Mouse (Mus musculus) forebrain, postnatal 0 days (tissue): ENCODE data around the gene Cxcr2. TPM values are rescaled to one million over a fixed set of nuclear protein-coding genes. Genes with fewer than 3 reads are reported as not detected.

Source experiments
- ATAC-seq: fragments of 200-750 bp; cut with Nextera tagmentation; 2 replicates; pipeline ENCODE4 v1.8.0; 2017; ENCODE audit warnings: mild to moderate bottlenecking, moderate library complexity
- DNase-seq: peaks from one replicate; pipeline ENCODE4 v3.0.0-alpha.2; 2015
- H3K27ac ChIP-seq: fragments of 300-500 bp; sonication (generic); 2 replicates; pipeline ENCODE4 v1.5.1; 2014; ENCODE audit warnings: low read depth, mild to moderate bottlenecking, antibody characterized with exemption, low read length, moderate library complexity, mixed read lengths
- H3K27me3 ChIP-seq: fragments of 300-500 bp; sonication (generic); 2 replicates; pipeline ENCODE4 v1.6.1; 2014; ENCODE audit warnings: mild to moderate bottlenecking, low read length, mixed read lengths; ENCODE audit not compliant: insufficient read depth
- H3K36me3 ChIP-seq: fragments of 300-500 bp; sonication (generic); 2 replicates; pipeline ENCODE4 v1.6.1; 2014; ENCODE audit warnings: mild to moderate bottlenecking, moderate library complexity; ENCODE audit not compliant: insufficient read depth
- H3K4me1 ChIP-seq: fragments of 300-500 bp; sonication (generic); 2 replicates; pipeline ENCODE4 v1.6.1; 2014; ENCODE audit warnings: antibody characterized with exemption; ENCODE audit not compliant: insufficient read depth
- H3K4me2 ChIP-seq: fragments of 300-500 bp; sonication (generic); 2 replicates; pipeline ENCODE4 v1.6.1; 2014; ENCODE audit warnings: low read depth, mild to moderate bottlenecking, moderate library complexity
- H3K4me3 ChIP-seq: fragments of 300-500 bp; sonication (generic); 2 replicates; pipeline ENCODE4 v1.5.1; 2014; ENCODE audit warnings: low read depth, low read length, mixed read lengths
- H3K9ac ChIP-seq: fragments of 300-500 bp; sonication (generic); 2 replicates; pipeline ENCODE4 v1.6.1; 2014; ENCODE audit warnings: mild to moderate bottlenecking
- H3K9me3 ChIP-seq: fragments of 300-500 bp; sonication (generic); 2 replicates; pipeline ENCODE4 v1.6.1; 2016; ENCODE audit warnings: low read length
- CTCF ChIP-seq: sonication (generic); IDR thresholded peaks from 2 replicates; pipeline ENCODE4 v1.5.1; 2016; ENCODE audit warnings: antibody characterized with exemption, control low read depth, low read depth
- WGBS: fragments of 180-500 bp; shearing (Covaris S2); extraction: QIAGEN DNeasy Blood & Tissue Kit; methylation state at CpG from one replicate; pipeline ENCODE4 v1.1.7; 2014; 5-methylcytosine and 5-hydroxymethylcytosine counted together
- polyA plus RNA-seq: library from polyadenylated mRNA; unstranded; fragments of >200 nt; fragmentation: Nextera tagmentation; extraction: Ambion mirVana; gene quantifications from 2 replicates; pipeline ENCODE4 v1.2.1, GENCODE M21; 2015
- total RNA-seq: library from RNA; depleted of rRNA; stranded (reverse); fragments of >200 nt; gene quantifications from 2 replicates; pipeline ENCODE4 v1.2.3, GENCODE M21; 2014

The Cxcr2 gene
- total and polyA plus RNA-seq, 2 experiments from 2014 or later, result 0.05 to 0.48 TPM

DNA sequence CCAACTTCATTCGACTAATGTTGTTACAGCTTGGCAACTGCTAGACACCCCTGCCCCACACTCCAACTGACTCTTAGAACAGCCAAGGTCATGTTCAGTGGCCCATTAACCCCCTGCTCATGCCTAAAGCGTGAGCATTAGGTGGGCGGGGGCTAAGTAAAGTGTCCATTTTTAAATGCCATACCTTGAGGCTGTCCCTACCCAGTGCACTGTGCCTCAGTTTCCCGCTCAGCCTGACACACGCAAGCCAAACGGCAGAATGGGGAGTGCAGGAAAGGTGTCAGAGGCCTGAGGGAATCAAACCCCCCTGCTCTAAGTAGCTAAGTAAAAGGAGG is 42.1 kb upstream of the Cxcr2 start:
- Histone ChIP-seq H3K4me2 (no peak overlapping the region), H3K9ac (no peak overlapping the region), H3K36me3 (no peaks in the 10 kb centered on the region), H3K9me3 (no peaks in the 10 kb centered on the region), H3K27me3 (no peaks in the 10 kb centered on the region), H3K4me3 (no peak overlapping the region), H3K27ac (no peak overlapping the region), H3K4me1 (peaks cover 12% of the 10 kb centered on the region; the same call in 1 of the 2 replicates)
- WGBS, result 17% methylated on average over 6 of the region's 6 CpGs
- no peak for TF ChIP-seq CTCF
- ATAC-seq (no peak), DNase-seq (no peak)

DNA sequence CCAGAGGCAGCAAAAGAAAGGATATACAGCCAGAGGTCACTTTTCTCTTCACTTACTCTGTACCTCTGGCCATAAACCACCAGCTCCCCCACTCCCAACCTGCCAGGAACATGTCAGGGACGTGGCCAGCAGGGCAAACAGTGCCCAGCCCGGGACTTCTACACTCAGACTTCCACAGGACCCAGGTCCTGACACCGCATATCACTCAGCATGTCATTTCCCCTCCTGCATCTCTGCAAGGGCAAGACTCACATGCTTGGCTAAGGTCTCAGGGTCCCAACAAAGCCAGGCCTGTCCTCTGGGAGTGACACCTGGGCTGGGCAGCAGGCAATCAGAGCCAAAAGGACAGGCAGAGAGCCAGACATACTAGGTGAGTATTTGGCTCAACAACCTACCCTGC is 40.7 kb upstream of the Cxcr2 start:
- 68% methylated on average over 3 of the region's 3 CpGs for WGBS
- H3K27me3 ChIP-seq, result no peaks in the 10 kb centered on the region
- H3K9me3 ChIP-seq, result no peaks in the 10 kb centered on the region
- no peaks in the 10 kb centered on the region for H3K36me3 ChIP-seq
- peaks cover 12% of the 10 kb centered on the region; the same call in 1 of the 2 replicates for H3K4me1 ChIP-seq
- no peak overlapping the region for H3K9ac ChIP-seq
- no peak overlapping the region for H3K4me3 ChIP-seq
- no peak for ATAC-seq
- H3K4me2 ChIP-seq, result no peak overlapping the region
- no peak for DNase-seq
- H3K27ac ChIP-seq, result no peak overlapping the region
- no peak for TF ChIP-seq CTCF

DNA sequence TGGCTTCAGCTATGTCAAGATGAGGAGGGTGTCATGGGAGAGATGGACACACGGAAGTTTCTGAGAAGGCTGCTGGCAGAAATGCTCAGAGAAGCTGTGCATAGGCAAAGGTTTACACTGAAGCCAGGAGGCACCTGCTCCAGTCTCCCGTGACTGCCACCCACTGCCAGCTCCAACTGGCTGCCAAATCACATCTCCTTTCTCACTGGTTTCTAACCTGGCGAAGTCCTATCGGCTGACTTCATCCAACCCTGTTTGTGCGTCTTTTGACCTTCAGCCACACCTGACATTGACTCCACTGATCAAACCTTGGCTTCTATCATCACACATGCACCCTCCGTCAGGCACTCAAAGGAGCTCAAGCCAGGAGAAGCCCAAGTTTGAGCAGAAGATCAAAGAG is 35.9 kb upstream of the Cxcr2 start:
- 84% methylated on average over 6 of the region's 6 CpGs for WGBS
- no peak for TF ChIP-seq CTCF
- no peak for ATAC-seq
- H3K9ac ChIP-seq, result no peak overlapping the region
- H3K4me3 ChIP-seq, result no peak overlapping the region
- no peak overlapping the region for H3K27ac ChIP-seq
- H3K9me3 ChIP-seq, result no peaks in the 10 kb centered on the region
- H3K27me3 ChIP-seq, result no peaks in the 10 kb centered on the region
- no peaks in the 10 kb centered on the region for H3K4me1 ChIP-seq
- no peak overlapping the region for H3K4me2 ChIP-seq
- H3K36me3 ChIP-seq, result no peaks in the 10 kb centered on the region
- DNase-seq, result no peak

DNA sequence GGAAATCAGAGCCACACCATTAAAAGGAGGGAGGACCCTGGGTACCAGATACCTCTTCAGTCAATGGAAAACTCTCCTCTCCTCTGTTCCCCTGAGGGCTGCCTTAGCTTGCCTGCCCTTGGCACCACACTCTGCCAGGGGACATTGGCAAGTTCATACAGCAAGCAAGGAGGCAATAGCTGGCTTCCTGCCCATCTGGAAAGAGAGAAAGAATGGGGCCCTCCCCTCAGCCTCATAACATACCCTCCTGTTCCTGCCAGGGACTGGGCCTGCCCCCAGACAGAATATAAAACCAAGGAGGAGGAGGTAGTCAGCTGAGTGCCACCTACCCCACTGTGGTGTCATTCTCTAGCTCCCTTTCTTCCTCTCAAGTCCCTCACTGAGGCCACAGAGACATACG is 34.7 kb upstream of the Cxcr2 start:
- no peak overlapping the region for H3K9ac ChIP-seq
- H3K36me3 ChIP-seq, result no peaks in the 10 kb centered on the region
- H3K27ac ChIP-seq, result no peak overlapping the region
- H3K4me2 ChIP-seq, result no peak overlapping the region
- H3K4me1 ChIP-seq, result no peaks in the 10 kb centered on the region
- TF ChIP-seq CTCF, result no peak
- peaks cover 5% of the 10 kb centered on the region; the same call in 1 of the 2 replicates for H3K27me3 ChIP-seq
- no peak overlapping the region for H3K4me3 ChIP-seq
- peak; percentile 51 for DNase-seq
- ATAC-seq, result peak; percentile 45
- 43% methylated on average over 1 of the region's 1 CpGs for WGBS
- no peaks in the 10 kb centered on the region for H3K9me3 ChIP-seq

DNA sequence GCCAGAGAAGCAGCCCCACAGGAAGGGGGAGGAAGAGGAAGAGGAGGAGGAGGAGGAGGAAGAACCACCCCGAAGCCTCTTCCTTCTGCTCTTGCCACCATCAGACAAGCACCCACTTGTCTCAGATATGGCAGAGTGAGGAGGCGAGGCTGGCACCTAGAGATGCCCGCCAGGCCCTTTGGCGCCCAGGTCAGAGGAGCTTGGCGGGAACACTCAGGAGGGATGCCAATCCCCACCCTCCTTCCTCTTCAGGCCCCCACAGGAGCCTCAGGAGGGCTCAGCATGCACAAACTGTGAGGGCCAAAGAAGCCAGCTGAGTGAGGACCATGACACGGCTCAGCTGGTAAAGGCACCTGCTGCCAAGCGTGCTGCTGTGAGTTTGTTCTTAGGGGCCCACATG is 32.7 kb upstream of the Cxcr2 start:
- no peak overlapping the region for H3K27ac ChIP-seq
- H3K4me3 ChIP-seq, result no peak overlapping the region
- no peak for TF ChIP-seq CTCF
- no peaks in the 10 kb centered on the region for H3K36me3 ChIP-seq
- WGBS, result 75% methylated on average over 6 of the region's 7 CpGs
- DNase-seq (no peak), ATAC-seq (no peak)
- peaks cover 11% of the 10 kb centered on the region for H3K27me3 ChIP-seq
- H3K4me2 ChIP-seq, result no peak overlapping the region
- H3K9me3 ChIP-seq, result no peaks in the 10 kb centered on the region
- no peak overlapping the region for H3K9ac ChIP-seq
- H3K4me1 ChIP-seq, result 0 out of 2 replicates have a peak, but pooled peaks cover 6% of the 10 kb centered on the region

DNA sequence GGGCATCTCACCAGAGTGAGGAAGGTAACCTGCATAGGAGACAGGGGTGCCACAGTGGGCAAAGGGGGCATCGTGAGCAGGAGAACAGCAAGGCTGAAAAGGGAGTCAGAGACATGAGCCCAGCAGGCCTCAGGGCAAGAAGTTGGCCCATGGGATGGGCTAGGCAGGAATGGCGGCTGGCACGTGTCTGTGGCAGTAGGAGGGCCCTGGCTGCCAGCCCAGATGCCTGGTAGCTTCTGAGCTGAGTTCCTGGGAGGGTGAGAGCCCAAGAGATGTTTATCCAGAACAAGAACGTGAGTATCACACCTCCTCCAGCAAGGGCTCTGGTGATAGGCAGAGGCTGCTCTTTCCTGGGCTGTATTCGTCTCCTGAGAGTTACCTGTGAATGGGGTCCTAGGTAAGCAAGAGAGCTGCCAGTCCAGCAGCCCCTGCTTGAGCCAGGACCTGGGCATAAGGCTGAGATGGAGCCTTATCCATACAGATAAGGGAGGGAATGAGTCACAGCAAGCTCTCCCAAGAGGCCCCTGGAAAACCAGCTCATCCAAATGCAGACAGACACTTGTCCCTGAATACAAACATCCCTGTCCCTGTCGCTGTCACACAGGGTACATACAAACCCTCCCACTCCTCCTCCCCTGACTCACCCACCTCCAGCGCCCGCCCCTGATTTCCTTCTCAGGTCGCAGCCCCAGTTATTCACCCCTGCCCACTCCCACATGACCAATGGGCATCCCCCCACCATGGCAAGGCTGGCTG is 31.8 kb upstream of the Cxcr2 start:
- Histone ChIP-seq H3K9ac (no peak overlapping the region), H3K27me3 (peaks cover 11% of the 10 kb centered on the region), H3K9me3 (no peaks in the 10 kb centered on the region), H3K4me1 (0 out of 2 replicates have a peak, but pooled peaks cover 6% of the 10 kb centered on the region), H3K4me2 (no peak overlapping the region), H3K4me3 (no peak overlapping the region), H3K36me3 (no peaks in the 10 kb centered on the region), H3K27ac (no peak overlapping the region)
- TF ChIP-seq CTCF, result no peak
- 38% methylated on average over 9 of the region's 9 CpGs for WGBS
- DNase-seq, result peak; percentile 47
- 0 out of 2 replicates have a peak, but pooled peaks have one; percentile 26 for ATAC-seq

DNA sequence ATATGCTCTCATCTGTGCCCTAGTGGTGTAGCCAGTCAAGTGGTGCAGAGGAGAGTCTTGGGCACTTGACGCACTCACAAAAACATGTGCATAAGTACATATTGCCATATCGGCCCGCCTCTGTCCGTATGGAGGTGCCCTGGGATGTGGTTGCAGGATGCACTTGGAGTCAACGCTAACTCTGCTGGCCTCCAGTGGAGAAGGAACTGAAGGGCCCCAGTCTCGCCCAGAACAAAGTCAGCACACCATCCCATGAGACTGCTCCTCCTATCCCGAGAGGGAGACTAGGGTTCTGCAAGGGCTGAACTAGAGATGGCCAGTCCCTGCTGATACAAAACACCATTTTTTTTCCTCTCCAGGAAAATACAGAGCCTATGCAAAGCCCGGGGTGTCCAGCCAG is 30.6 kb upstream of the Cxcr2 start:
- TF ChIP-seq CTCF, result no peak
- WGBS, result 69% methylated on average over 8 of the region's 8 CpGs
- H3K27me3 ChIP-seq, result peaks cover 11% of the 10 kb centered on the region
- no peak overlapping the region for H3K9ac ChIP-seq
- no peaks in the 10 kb centered on the region for H3K9me3 ChIP-seq
- no peak for DNase-seq
- H3K4me2 ChIP-seq, result no peak overlapping the region
- H3K4me1 ChIP-seq, result 0 out of 2 replicates have a peak, but pooled peaks cover 6% of the 10 kb centered on the region
- no peak overlapping the region for H3K27ac ChIP-seq
- H3K36me3 ChIP-seq, result no peaks in the 10 kb centered on the region
- no peak for ATAC-seq
- no peak overlapping the region for H3K4me3 ChIP-seq
